In genomic region chr8:54375373-54376098, GRCm38 (mm10) we compare ENCODE assay signal across 17 mouse cellular contexts.
DNase-seq lines count a peak whose midpoint lies in the region; ATAC-seq and TF ChIP-seq lines count a peak whose summit lies in the region.
"Had no signal": no experiment of that assay in that cellular context is flagged by ENCODE, and none has a peak within 500 bp of the region (broad histone marks: within the 10 kb centered on the region; RNA-seq: fewer than 3 reads in every experiment).

No protein-coding gene starts in this region.

- intact Hi-C loops in left cerebral cortex, postnatal 25 days (cut with DNase I), result no loop called here
- intact Hi-C loops in left cerebral cortex, adult 2 months (cut with DNase I), result no loop called here

- 0 out of 2 replicates have a peak overlapping the region, but pooled peaks have one; percentile 13 for H3K4me2 ChIP-seq in heart, embryonic 14.5 days (ENCODE audit: low read length)
- no peak overlapping the region for H3K4me2 ChIP-seq in lung, postnatal 0 days (replicated peaks; ENCODE audit: low read depth, low read length)
- H3K4me2 ChIP-seq: embryonic facial prominence, embryonic 15.5 days; liver, embryonic 11.5 days; lung, embryonic 15.5 days had no signal

- TF ChIP-seq EP300 in lung, postnatal 0 days (IDR thresholded peaks at IDR 0.05), result peak; percentile 59; the same call in 1 of the 2 replicates

- H3K4me3 ChIP-seq in heart, embryonic 14.5 days (ENCODE audit: control insufficient read depth in 1 of 2, insufficient read depth in 1 of 2, low read depth in 1 of 2, low read length in 2 of 2), result no peak overlapping the region
- H3K4me3 ChIP-seq in left cerebral cortex, adult 2 months, result no peak overlapping the region
- no peak overlapping the region for H3K4me3 ChIP-seq in lung, postnatal 0 days (ENCODE audit: low read depth, low read length)
- H3K4me3 ChIP-seq: embryonic facial prominence, embryonic 15.5 days; lung, embryonic 15.5 days had no signal

- H3K9me3 ChIP-seq in heart, embryonic 14.5 days (ENCODE audit: control insufficient read depth, low read length), result no peaks in the 10 kb centered on the region
- H3K9me3 ChIP-seq in lung, postnatal 0 days (ENCODE audit: low read length), result no peaks in the 10 kb centered on the region
- H3K9me3 ChIP-seq: embryonic facial prominence, embryonic 15.5 days; lung, embryonic 15.5 days had no signal

- TF ChIP-seq CTCF in left cerebral cortex, adult 2 months (IDR thresholded peaks at IDR 0.05), result no peak
- TF ChIP-seq CTCF in lung, postnatal 0 days (IDR thresholded peaks at IDR 0.05), result no peak

- peak overlapping the region; percentile 39 to 62; a peak in 2 of 4 replicates for H3K27ac ChIP-seq in heart, embryonic 14.5 days (replicated peaks in 1 of 2; ENCODE audit: control insufficient read depth in 1 of 2, insufficient read depth in 1 of 2, low read depth in 2 of 2, low read length in 2 of 2)
- H3K27ac ChIP-seq in left cerebral cortex, adult 2 months, result no peak overlapping the region
- H3K27ac ChIP-seq in lung, postnatal 0 days (ENCODE audit: low read length), result no peak overlapping the region
- H3K27ac ChIP-seq: embryonic facial prominence, embryonic 15.5 days; lung, embryonic 15.5 days had no signal

- 0 out of 4 replicates have a peak, but pooled peaks cover 0 to 4% of the 10 kb centered on the region in 2 experiments for H3K4me1 ChIP-seq in heart, embryonic 14.5 days (ENCODE audit: control insufficient read depth in 2 of 2, insufficient read depth in 2 of 2, low read length in 2 of 2)
- H3K4me1 ChIP-seq in lung, postnatal 0 days (ENCODE audit: insufficient read depth, low read depth, low read length), result no peaks in the 10 kb centered on the region
- H3K4me1 ChIP-seq: embryonic facial prominence, embryonic 15.5 days; lung, embryonic 15.5 days had no signal

- DNase-seq in heart, adult 8-10 months (ENCODE audit: low spot score), result no peak
- DNase-seq in left cerebral cortex, postnatal 25 days (ENCODE audit: low spot score in 2 of 2), result peak; percentile 11 to 49
- no peak for DNase-seq in left cerebral cortex, adult 2 months (ENCODE audit: extremely low spot score in 1 of 2, low spot score in 2 of 2)
- DNase-seq in lung, postnatal 0 days (ENCODE audit: low spot score), result peak; percentile 35
- DNase-seq in telencephalon, adult 2 months (ENCODE audit: low read depth, low spot score), result peak; percentile 46
- no peak for DNase-seq in yolk sac, embryonic 10.5 days (ENCODE audit: low spot score)
- DNase-seq: adrenal gland, adult 2 months; cerebellum, postnatal 10 days; retina, postnatal 1 day; thymus, postnatal 14 days had no signal

- no peaks in the 10 kb centered on the region for H3K27me3 ChIP-seq in heart, embryonic 14.5 days (ENCODE audit: control insufficient read depth, insufficient read depth, low read length)
- no peaks in the 10 kb centered on the region for H3K27me3 ChIP-seq in lung, postnatal 0 days (replicated peaks; ENCODE audit: insufficient read depth, low read length)
- H3K27me3 ChIP-seq: embryonic facial prominence, embryonic 15.5 days; lung, embryonic 15.5 days had no signal

- H3K9ac ChIP-seq in heart, embryonic 14.5 days (ENCODE audit: low read length), result no peak overlapping the region
- no peak overlapping the region for H3K9ac ChIP-seq in lung, postnatal 0 days (replicated peaks; ENCODE audit: low read depth)
- H3K9ac ChIP-seq: embryonic facial prominence, embryonic 15.5 days; lung, embryonic 15.5 days had no signal

- WGBS in heart, embryonic 14.5 days, result 23% methylated on average over 3 of the region's 3 CpGs
- WGBS in lung, postnatal 0 days, result 70% methylated on average over 3 of the region's 3 CpGs

- no peaks in the 10 kb centered on the region for H3K36me3 ChIP-seq in heart, embryonic 14.5 days (ENCODE audit: control insufficient read depth, insufficient read depth, low read length)
- no peaks in the 10 kb centered on the region for H3K36me3 ChIP-seq in lung, postnatal 0 days (ENCODE audit: insufficient read depth, low read length)
- H3K36me3 ChIP-seq: embryonic facial prominence, embryonic 15.5 days; lung, embryonic 15.5 days had no signal

- no peak for ATAC-seq in heart, embryonic 14.5 days (ENCODE audit: insufficient number of reproducible peaks, insufficient read depth, low FRiP score, low read depth)
- no peak for ATAC-seq in lung, postnatal 0 days
- ATAC-seq: hindbrain, embryonic 16.5 days; intestine, embryonic 16.5 days; midbrain, embryonic 16.5 days had no signal

Comparison
In these comparisons a context has a peak if more than half of its experiments do, and no peak if none do; other contexts are left out.
1. DNase-seq: peak in left cerebral cortex, postnatal 25 days (2 of 2), lung, postnatal 0 days (single experiment) and telencephalon, adult 2 months (single experiment); none in heart, adult 8-10 months (single experiment), left cerebral cortex, adult 2 months (0 of 2) and yolk sac, embryonic 10.5 days (single experiment).
2. H3K27ac ChIP-seq: peak in heart, embryonic 14.5 days (2 of 2); none in left cerebral cortex, adult 2 months (single experiment) and lung, postnatal 0 days (single experiment).